Mouse (Mus musculus) lung, postnatal 0 days (tissue): ENCODE results near the gene Yeats4.
"Not testable (repeated sequence)": the region's sequence is repeated elsewhere in the genome, so short reads cannot be mapped to it uniquely, and the experiment has no call there.

ENCODE experiments used
- CTCF ChIP-seq: IDR thresholded peaks from 2 replicates; pipeline ENCODE4 v1.5.1; 2016; ENCODE audit warnings: antibody characterized with exemption, mild to moderate bottlenecking
- EP300 ChIP-seq: IDR thresholded peaks from 2 replicates; pipeline ENCODE4 v1.6.1; 2016; ENCODE audit warnings: antibody characterized with exemption, mild to moderate bottlenecking, control low read depth

- TF ChIP-seq CTCF, EP300: not testable (repeated sequence)
These were observed 15.5 kb downstream of the Yeats4 start for GRCm38 (mm10) chr10:117208787-117209186.
